Mouse (Mus musculus) kidney, postnatal 14 days (tissue): ENCODE measurements around the gene Gli2.

ENCODE experiments used
- DNase-seq: peaks from one replicate; pipeline ENCODE4 v3.0.0; 2022; ENCODE audit warnings: mixed read lengths

Gene Gli2

DNA sequence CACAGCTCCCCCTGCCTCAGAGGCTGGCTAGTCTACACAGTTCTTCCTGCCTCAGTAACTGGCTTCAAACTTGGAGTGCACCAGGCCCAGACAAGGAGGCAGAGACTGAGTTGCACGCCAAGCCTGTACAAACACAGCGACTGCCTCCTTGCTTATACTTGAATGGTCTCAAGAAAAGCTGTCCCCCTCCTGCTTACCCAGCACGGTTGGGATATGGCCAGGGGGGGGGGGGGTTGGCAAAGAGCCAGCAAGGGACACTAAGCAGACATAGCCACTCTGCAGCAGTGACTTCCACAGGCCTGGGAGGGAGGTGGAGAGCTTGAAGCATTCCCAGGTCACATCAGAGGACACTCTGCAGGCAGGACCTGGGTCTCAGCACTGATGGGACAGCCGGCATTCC lies 117.3 kb downstream of the Gli2 start:
- DNase-seq = no peak

DNA sequence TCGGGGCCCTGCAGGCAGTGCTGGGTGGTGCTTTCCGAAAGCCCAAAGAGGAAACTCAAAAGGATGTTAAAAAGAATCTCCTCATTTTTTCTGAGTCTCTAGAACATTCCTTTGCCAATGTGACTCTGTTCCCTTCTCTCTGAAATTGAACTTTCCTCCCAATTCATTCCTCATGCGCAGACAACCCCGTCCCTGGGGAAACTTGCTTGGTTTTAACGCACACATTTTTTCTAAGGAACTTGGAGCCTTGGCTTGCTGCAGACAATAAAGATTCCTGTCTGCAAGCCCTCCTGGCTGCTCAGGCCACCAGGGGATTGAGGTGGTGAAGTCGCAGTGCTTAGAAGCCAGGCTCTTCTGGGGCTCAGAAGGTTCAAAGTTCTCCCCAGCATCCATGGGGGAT lies 117.9 kb downstream of the Gli2 start:
- peak; percentile 20 for DNase-seq

DNA sequence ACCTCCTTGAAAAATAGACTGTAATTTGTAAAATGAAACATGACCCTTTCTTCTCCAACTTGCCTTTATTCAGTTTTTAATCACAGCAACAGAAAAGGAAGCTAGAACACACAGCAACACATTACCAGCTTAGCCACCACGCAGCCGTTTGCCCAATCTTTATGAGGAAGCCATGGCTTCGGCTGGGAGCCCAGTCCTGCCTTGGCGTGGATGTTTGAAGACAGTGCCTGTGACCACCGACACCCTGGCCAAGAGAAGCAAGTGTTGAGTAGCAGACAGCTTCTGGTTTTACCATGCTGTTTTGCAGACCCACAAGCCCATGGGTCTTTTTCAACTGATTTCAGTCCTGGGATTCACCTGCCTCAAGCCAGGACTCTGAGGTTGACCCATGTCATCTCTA lies 121.3 kb downstream of the Gli2 start:
- DNase-seq = no peak

DNA sequence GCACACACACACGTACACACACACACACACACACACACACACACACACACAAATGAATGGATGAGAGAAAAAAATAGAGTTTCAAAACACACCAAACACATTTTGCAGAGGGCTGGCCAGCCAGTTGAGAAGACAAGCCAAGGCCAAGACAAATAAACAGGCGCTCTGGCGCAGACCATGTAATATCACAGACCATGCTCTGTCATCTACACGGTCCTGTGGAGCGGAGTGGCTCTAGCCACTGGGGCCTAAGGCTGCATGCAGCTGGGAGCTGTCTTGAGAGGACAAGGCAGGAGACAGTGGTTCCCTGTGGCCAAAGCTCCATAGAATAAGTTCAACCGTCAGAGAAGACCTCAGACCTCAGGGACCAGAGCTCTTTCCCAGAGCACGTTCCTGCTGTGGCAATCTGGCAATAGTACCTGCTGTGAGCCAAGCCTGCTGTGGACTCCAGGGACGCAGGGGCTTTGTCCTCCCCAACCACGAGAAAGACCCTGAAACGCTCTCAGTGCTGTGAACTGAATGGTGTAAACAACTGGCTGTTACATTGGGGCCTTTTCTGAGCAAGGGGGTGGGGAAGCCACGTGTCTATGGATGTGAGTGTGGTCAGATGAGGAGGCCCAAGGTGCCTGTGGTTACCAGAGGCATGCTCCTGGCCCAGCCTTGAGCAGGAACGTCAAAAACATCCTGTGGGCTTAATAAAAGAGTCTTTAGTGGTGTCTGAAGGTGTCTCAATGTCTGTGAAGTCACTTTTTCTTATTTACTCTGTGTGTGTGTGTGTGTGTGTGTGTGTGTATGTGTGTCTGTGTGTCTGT lies 125.7 kb downstream of the Gli2 start:
- peak; percentile 34 for DNase-seq

DNA sequence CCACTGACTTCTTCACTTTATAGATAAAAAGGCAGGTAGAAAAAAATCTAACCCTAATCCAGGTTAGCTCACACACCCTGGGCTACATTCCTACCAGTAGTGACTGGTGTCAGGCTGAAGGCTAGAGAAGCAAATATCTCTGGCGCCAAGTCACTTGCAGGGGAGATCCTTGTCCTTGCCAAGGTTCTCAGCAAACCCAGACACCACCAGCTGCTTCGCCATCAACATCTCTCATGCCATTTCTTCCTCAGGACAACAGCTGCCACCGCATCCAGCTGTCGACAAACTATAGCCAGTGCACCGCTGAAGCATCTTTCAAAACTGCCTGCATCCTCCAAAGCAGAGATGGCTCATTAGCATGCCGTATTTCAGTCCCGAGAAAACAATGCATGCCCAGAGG lies 126.9 kb downstream of the Gli2 start:
- no peak for DNase-seq

DNA sequence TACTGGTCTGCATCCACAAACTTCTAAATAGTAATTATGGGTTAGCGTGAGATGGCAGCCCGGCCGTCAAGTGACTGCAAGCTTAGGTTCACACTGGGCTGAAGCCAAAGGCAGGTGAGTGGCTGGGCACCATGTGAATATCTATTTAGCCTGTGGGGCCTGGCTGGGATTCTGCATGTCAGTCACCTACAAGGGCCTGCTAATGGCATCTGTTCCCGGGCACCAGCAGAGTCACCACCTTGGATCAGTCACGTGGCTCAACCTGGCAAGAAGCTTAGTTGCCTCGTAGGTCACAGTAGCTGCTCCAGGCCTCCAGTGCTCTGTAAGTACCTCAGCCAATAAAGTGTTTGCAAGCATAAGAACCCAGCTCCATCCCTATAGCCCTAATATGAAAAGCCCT lies 131.2 kb downstream of the Gli2 start:
- DNase-seq = no peak

DNA sequence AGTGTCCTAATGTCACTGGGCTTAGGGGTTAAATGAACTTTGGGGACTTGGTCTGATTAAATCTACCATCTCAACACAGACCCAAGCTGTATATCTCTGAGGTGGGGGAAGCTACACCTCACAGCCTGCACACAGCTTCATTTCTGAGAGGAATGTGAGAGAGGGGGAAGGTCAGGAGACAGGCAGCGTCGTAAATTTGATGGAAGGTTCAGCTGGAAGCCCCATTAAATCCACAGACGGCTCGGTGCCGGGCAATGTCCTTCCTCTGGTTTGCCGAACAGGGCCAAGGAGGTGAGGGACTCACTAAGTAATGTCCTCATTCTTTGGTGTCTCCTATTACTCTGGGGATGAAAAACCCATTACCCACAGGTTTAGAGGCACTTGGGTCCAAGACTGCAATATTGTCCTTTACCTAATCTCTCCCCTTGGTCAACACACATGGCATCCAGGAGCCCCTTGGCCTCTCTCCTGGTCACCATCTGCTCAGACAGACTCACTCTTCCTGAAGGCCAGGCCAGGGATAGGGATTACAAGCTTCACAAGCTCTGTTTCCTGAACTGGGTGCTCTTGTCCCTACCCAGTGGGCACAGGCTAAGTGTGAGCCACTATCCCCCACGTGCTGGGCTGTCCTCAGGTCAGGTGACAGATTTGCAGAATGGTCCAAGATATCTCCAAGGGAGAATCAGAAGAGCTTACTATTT lies 135.7 kb downstream of the Gli2 start:
- no peak for DNase-seq

DNA sequence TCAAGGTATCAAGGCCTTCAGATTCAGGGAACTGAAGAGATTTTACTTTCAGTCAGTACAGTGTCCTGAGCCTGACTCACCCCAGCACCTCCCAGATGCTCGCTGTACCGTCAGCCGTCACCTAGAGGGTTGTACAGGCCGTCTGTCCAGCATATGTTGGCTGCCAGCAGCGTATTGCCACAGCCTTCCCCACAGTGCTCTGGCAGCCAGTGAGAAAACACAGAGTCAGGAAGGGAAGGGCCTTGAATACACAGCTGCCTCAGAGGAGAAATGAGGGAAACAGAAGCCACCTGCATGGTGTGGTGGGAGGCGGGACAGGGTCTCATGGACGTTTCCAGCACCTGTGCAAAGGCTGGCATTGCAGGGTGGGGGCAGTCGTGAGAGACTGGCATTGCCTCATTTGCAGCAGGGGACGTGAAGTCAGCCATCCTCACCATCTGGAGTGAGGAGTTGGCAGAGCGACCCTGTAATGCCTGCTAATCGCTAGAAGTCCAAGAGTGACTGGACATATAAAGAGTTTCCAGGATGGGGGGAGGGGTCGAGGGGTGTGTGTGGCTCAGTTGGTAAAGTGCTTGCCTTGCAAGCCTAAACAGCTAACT lies 136.8 kb downstream of the Gli2 start:
- DNase-seq = no peak

DNA sequence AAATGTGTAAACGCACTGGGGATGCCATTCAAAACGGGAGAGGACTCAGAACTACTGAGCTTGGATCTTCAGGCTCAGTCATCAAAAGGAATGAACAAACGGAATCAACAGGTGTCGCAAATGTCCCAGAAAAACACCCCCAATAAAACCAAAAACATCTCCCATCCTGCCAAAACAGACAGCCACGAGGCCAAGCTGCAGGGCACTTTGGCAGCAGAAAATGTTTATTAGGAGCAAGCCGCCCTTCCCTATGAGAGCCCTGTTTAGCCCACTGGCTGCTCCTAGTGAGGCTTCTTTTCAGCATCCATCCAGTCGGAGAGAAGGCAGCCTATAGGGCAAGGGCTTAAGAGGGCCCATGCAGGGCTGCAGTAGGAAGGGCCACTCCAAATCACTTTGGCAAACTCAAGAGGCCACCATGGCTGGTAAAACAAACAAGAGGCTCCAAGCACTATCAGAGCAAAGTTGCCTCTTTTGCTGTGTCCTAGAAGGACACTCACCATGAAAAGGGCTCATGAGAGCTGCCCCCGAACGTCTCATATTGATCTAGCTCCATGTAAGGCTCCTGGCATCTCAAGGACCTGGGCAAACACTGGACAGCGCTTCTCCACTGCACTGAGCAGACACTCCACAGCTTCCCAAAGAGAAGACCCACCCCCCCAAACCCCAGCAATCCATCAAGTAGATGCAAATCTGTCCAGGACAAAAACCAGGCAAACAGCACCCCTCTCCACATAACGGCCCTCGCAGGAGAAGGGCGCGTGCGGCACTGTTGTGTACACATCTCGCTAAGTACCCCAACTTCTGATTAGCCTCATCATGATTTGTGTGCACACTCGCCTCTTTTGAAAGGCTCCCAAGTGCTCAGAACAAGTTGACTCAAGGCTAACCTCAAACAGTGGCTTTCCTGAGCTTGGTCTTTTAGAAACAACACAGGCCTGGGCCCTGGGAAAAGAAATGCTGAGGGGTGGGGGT lies 139.7 kb downstream of the Gli2 start:
- no peak for DNase-seq

DNA sequence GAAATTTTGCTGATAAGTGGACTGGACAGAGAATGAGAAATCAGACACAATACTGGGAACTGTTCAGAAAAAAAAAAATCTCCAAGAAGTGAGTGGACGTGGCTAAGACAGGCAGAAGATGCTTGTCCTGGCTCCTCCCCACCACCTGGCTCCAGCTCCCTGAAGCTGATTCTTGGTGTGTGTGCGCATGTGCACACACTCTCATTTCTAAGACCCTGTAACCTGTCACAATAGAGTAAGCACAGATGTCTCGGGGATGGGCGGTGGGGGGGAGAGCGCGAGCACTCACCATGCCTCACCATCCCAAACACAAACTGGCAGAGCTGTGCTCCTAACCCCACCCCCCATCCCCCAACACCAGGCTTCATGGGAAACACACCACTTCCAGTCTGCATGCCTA lies 140.5 kb downstream of the Gli2 start:
- no peak for DNase-seq

DNA sequence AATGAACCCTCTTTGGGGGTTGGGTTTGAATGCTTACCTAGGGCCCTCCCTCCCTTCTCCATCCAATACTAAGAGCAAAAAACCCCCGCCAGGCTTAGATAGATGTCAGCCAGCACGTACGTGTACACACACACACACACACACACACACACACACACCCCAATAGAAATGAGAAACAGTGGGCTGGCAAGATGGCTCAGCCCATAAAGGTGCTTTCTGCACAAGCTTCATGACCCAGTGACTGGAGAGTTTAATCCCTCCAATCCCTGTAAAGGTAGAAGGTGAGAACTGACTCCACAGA lies 142.0 kb downstream of the Gli2 start:
- DNase-seq = no peak

DNA sequence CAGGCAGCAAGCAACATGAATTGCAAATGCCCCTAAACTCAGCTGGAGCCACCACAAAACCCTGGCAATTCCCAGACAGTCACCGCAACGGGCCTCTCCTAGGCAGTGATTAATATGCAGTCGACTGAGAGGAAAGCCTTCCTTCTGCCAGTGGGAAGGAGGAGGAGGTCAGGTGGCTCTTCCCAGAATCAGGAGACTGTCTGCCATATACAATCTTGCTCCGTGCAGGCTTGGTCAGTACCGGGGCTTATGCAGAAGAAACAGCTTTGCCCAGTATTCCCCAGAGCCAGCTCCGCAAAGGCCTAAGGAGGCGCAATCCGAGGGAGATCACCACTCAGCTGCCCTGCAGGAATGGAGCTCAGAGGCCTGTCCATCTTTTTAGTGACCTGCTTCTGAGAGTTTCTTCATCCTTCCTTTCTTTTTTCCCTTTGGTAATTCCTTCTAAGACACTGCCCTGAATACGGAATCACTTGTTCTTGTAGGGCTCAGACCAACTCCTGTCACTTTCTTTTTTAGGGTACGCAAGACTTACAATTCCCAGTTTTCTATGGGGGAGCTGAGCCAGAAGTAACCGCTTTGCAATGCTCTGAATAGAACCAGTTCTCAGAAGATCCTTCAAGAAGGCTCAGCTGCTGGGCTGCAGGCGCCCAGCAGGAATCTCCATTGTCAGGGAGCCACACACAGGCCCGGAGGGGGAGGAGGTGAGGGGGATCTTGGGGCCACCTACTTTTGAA lies 142.6 kb downstream of the Gli2 start:
- no peak for DNase-seq

DNA sequence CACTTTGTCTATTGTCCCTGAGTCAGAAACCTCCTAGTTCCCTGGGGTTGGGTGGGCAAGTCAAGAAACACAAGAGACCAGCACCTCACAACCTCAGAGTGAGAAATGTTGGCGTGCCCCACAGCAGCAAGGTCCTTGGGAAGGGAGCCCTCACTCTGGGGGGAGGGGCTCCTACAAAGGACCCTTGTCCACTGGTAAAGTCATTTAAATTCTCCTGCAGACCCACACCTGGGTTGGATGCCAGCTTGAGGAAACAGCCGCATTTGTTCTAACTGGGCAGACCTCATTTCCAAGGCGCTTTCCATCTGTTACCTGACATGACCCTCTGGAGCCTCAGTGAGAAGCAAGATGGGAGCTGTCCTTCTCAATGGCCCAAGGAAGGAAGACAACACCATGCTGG lies 144.4 kb downstream of the Gli2 start:
- DNase-seq = no peak

DNA sequence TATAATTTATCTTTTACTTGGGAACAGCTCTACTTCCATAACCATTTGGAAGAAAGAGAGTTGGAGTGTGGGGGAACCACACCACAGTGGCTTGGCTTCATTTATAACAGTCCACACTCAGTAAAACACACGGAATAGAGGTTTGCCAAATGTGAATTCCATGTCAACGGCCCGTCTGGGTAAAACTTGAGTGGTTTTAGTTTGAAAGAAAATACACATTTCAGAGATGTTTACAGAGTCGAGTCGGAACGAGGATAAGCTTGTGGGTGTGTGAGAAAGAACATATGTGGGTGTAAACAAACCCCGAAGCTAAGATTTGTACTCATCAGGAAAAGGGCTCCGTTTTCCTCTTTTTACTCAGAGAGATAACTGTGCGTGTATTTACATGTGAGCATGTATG lies 145.8 kb downstream of the Gli2 start:
- DNase-seq = no peak

DNA sequence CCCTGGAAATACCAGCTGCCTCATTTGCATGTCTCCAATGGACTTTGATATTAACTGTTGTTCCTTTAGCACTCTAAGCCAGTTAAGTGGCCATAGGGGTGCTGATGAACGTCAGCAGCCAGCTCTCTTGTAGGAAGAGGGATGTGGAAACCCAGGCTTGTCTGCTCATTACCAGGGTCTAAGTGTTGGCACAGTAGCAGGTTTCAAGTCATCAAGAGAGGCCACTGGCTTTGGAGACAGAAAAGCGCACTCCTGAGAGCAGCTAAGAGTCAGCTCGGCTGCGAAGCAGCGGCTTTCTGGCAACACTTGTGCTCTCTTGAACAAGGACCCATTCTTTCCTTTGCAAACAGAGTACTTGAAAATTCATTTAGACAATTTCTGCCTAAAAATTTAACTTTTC lies 148.1 kb downstream of the Gli2 start:
- DNase-seq = no peak

DNA sequence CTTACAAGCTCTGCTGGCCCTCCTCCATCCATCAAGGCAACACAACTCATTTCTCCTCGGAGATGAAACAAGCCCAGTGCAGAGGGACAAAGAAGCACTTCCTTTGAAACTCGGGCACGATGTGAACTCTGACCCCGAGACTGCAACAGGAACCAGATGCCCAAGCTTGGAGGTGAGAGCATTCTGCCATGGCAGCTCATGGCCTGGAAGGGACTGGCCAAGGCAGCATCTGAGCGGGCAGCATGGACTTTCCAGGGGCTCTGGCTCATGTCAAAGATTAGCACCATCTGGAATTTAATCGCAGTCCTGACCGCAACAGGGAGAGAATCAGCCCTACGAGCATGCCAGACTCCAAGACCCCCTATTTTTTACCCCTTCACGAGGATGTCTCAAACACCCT lies 148.5 kb downstream of the Gli2 start:
- DNase-seq = no peak

DNA sequence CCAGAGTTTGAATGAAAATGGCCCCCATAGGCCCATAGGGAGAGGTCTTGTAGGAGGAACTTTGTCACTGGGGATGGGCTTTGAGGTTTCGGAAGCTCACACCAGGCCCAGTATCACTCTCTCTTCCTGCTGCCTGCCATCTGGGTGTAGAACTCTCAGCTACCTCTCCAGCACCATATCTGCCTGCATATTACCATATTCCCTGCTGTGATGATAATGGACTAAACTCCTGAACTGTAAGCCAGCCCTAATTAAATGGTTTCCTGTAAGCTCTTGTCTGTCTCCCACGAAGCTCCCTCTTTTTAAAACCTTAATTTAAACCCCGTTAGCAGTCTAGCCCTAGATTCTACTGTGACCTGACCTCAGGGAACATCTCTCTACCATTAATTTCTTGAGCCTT lies 149.0 kb downstream of the Gli2 start:
- DNase-seq = no peak

DNA sequence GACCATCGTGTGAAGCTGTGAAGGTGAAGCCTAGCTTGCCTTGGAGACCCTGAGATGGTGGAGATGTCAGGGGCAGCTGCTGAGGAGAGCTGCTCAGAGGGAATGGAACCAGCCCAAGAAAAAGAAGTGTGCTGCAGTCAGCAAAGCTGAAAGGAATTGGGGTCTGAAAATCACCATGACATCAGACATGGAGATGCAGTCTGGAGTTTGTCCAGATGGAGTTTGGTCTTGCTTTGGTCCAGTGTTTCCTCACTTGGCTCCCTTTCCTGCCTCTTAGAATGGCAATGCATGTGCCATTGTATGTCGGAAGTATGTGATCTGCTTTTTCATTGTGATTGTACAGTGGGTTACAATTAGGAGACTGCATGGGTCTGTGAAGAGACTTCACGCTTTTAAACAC lies 149.7 kb downstream of the Gli2 start:
- DNase-seq = no peak

DNA sequence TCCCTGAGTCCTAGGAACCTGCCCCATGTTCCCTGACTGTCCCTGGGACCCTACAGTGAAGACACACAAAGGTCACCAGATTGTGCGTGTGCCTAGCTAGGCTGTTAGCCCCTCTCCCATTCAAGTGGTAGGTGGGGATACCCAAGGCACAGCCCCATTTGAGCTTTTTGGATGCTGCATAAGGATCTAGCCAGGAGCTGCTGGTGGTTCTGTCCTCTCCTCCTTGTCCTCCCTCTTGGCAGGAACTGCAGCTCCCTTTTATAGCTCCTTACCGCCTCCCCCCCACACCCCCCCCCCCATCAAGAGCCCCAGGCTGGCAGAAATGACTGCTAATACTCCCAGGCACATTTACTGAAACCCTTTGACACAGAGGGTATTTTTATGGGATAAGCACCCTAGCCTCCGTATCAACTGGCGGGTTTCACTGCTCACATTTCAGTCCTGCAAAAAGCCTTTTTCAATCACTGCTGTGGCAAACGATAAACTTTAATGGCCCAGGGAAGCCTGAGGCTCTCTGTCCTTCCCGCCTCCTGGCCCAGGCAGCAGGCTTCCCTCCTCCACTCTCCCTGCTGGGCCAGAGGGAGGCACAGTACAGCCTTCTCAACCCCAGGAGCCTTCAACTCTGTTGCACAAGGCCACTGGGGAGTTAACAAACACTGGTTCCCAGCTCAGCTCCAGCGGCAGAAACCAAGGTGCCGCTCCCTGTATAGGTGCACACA lies 151.4 kb downstream of the Gli2 start:
- no peak for DNase-seq

DNA sequence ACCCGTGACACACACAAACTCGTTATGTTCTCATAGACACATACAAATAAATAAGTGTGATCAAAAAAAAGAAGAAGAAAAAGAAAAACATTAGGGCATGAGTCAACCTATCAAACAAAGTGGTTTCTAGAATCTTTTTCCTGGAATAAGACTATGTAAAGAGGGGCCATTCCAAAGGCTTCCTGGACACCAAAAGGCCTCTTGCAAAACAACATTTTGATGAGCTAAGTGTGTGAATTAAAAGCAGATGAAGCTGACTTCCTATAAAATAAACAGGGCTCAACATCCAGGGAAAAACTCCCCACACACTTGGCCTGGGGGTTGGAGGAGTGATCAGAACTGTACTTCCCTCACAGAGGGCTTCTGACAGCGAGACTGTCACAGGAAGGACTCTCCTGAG lies 155.1 kb downstream of the Gli2 start:
- no peak for DNase-seq

DNA sequence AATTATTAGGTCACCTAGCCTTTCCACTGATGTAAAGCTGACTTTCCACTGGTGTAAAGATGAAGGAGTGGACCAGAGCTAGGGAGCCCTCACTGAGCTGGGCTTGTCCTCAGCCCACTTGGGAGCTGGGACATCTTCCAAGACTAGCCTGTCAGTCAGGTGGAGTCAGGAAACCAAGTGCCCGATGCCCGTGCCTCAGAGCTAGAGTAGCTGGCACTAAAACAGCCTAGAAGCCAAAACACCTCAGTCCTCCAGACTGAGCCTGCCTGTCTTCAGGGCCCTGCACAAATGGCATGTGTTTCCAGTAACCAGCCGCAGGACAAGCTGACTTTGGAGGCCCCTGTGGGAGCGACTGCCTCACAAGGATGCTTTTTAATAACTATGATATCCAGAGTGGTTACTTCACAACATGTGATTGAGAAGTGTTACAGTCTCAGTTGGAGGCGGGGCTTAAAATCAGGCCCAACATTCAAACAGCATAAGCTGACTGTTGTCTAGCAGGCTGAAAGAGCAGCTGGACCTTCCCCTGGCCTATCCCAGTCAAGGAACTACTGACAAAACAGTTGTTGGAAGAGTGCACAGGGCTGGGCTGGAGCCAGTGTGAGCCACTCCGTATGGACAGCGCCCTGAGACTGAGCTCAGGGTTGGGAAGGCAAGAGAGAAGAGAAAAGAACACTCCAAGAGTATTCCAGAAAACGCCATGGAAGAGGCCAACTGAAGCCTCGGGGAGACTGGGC lies 158.2 kb downstream of the Gli2 start:
- peak; percentile 8 for DNase-seq
